Mouse (Mus musculus) MEL (cell line): ENCODE data around the gene 0610010K14Rik. TPM values are rescaled to one million over a fixed set of nuclear protein-coding genes. Genes with fewer than 3 reads are reported as not detected.

Experiments
- DNase-seq: peaks from one replicate; pipeline ENCODE4 v3.0.0; 2011; ENCODE audit warnings: low read depth, low spot score
- H3K27ac ChIP-seq: 2 replicates; pipeline ENCODE4 v1.5.1; 2012; ENCODE audit warnings: low read depth, mild to moderate bottlenecking, control low read depth, low read length, moderate library complexity; ENCODE audit not compliant: control insufficient read depth
- H3K27me3 ChIP-seq, 2 experiments: fragments of 150-350 bp in 1 of 2; sonication (generic) in 1 of 2; 2 replicates each; pipeline ENCODE4 v1.6.1; 2012; ENCODE audit warnings: low read length in 2 of 2, mild to moderate bottlenecking in 2 of 2, improper control_type of control experiment in 1 of 2, moderate library complexity in 1 of 2; ENCODE audit not compliant: insufficient read depth in 2 of 2, control insufficient read depth in 1 of 2
- H3K36me3 ChIP-seq, 2 experiments: 2 replicates each; pipeline ENCODE4 v1.6.1; 2012 to 2014; ENCODE audit warnings: low read length in 2 of 2, improper control_type of control experiment in 1 of 2, inconsistent platforms in 1 of 2, mild to moderate bottlenecking in 1 of 2; ENCODE audit not compliant: insufficient read depth in 2 of 2, control insufficient read depth in 1 of 2
- H3K4me1 ChIP-seq, 2 experiments: fragments of 150-350 bp in 1 of 2; sonication (generic) in 1 of 2; 2 replicates each; pipeline ENCODE4 v1.6.1; 2012; ENCODE audit warnings: low read length in 2 of 2, improper control_type of control experiment in 1 of 2, mild to moderate bottlenecking in 1 of 2; ENCODE audit not compliant: insufficient read depth in 2 of 2, control insufficient read depth in 1 of 2
- H3K4me3 ChIP-seq, 2 experiments: fragments of 150-350 bp in 1 of 2; sonication (generic) in 1 of 2; 2 replicates each; pipeline ENCODE4 v1.5.1; 2012; ENCODE audit warnings: low read depth in 2 of 2, low read length in 2 of 2, mild to moderate bottlenecking in 2 of 2, moderate library complexity in 2 of 2, control low read depth in 1 of 2, improper control_type of control experiment in 1 of 2; ENCODE audit not compliant: control insufficient read depth in 1 of 2, insufficient read depth in 1 of 2
- H3K79me2 ChIP-seq: 2 replicates; pipeline ENCODE4 v1.6.1; 2012; ENCODE audit warnings: mild to moderate bottlenecking, low read length, moderate library complexity; ENCODE audit not compliant: control insufficient read depth, poor library complexity, insufficient read depth
- H3K9ac ChIP-seq: 2 replicates; pipeline ENCODE4 v1.6.1; 2012; ENCODE audit warnings: low read depth, mild to moderate bottlenecking, control low read depth, low read length, moderate library complexity; ENCODE audit not compliant: control insufficient read depth, poor library complexity, severe bottlenecking
- H3K9me3 ChIP-seq: fragments of 150-350 bp; sonication (generic); replicated peaks from 2 replicates; pipeline ENCODE4 v1.6.1; 2012; ENCODE audit warnings: mild to moderate bottlenecking, low read length, improper control_type of control experiment, moderate library complexity; ENCODE audit not compliant: insufficient read depth
- BHLHE40 ChIP-seq: IDR thresholded peaks from 2 replicates; pipeline ENCODE4 v1.6.1; 2012; ENCODE audit warnings: low read depth, mild to moderate bottlenecking, inconsistent platforms, low read length, improper control_type of control experiment, borderline replicate concordance
- E2F4 ChIP-seq: IDR thresholded peaks from 2 replicates; pipeline ENCODE4 v1.6.1; 2011; ENCODE audit warnings: low read depth, low read length, improper control_type of control experiment, borderline replicate concordance
- ELF1 ChIP-seq: IDR thresholded peaks from 2 replicates; pipeline ENCODE4 v1.6.1; 2014; ENCODE audit warnings: low read depth, mild to moderate bottlenecking, inconsistent platforms, low read length, improper control_type of control experiment, moderate library complexity
- EP300 ChIP-seq, 2 experiments: IDR thresholded peaks; 2 replicates each; pipeline ENCODE4 v1.6.1; 2011; ENCODE audit warnings: improper control_type of control experiment in 2 of 2, low read length in 2 of 2, low read depth in 1 of 2, mild to moderate bottlenecking in 1 of 2
- KAT2A ChIP-seq: conservative IDR thresholded peaks from 2 replicates; pipeline ENCODE4 v1.6.1; 2012; ENCODE audit warnings: low read depth, low read length, improper control_type of control experiment, inconsistent platforms
- MAZ ChIP-seq: IDR thresholded peaks from 2 replicates; pipeline ENCODE4 v1.6.1; 2012; ENCODE audit warnings: low read depth, mild to moderate bottlenecking, inconsistent platforms, low read length, improper control_type of control experiment
- MEF2A ChIP-seq: IDR thresholded peaks from 2 replicates; pipeline ENCODE4 v1.6.1; 2014; ENCODE audit warnings: low read depth, mild to moderate bottlenecking, inconsistent platforms, low read length, improper control_type of control experiment; ENCODE audit not compliant: poor library complexity, insufficient replicate concordance, severe bottlenecking; ENCODE audit errors: extremely low read depth
- MYB ChIP-seq: IDR thresholded peaks from 2 replicates; pipeline ENCODE4 v1.6.1; 2011; ENCODE audit warnings: mild to moderate bottlenecking, low read depth, low read length, improper control_type of control experiment
- MYC ChIP-seq: IDR thresholded peaks from 2 replicates; pipeline ENCODE4 v1.6.1; 2011; ENCODE audit warnings: low read depth, mild to moderate bottlenecking, low read length, improper control_type of control experiment, moderate library complexity
- NRF1 ChIP-seq: IDR thresholded peaks from 2 replicates; pipeline ENCODE4 v1.6.1; 2014; ENCODE audit warnings: low read depth, mild to moderate bottlenecking, inconsistent platforms, low read length, improper control_type of control experiment, moderate library complexity; ENCODE audit not compliant: poor library complexity, insufficient read depth, severe bottlenecking
- POLR2A ChIP-seq, 2 experiments: IDR thresholded peaks; 2 replicates each; pipeline ENCODE4 v1.6.1; 2011 to 2012; ENCODE audit warnings: low read length in 2 of 2, mild to moderate bottlenecking in 2 of 2, control low read depth in 1 of 2, improper control_type of control experiment in 1 of 2, low read depth in 1 of 2, moderate library complexity in 1 of 2; ENCODE audit not compliant: control insufficient read depth in 1 of 2, insufficient read depth in 1 of 2, poor library complexity in 1 of 2
- POLR2AphosphoS2 ChIP-seq: IDR thresholded peaks from 2 replicates; pipeline ENCODE4 v1.6.1; 2011; ENCODE audit warnings: low read length, improper control_type of control experiment
- POLR2AphosphoS5 ChIP-seq: IDR thresholded peaks from 2 replicates; pipeline ENCODE4 v1.6.1; 2012; ENCODE audit warnings: low read depth, borderline replicate concordance, mild to moderate bottlenecking, inconsistent platforms, low read length, moderate library complexity, mixed read lengths
- RCOR1 ChIP-seq: IDR thresholded peaks from 2 replicates; pipeline ENCODE4 v1.6.1; 2012; ENCODE audit warnings: low read depth, mild to moderate bottlenecking, inconsistent platforms, low read length, improper control_type of control experiment
- SIN3A ChIP-seq: IDR thresholded peaks from 2 replicates; pipeline ENCODE4 v1.6.1; 2012; ENCODE audit warnings: low read length, improper control_type of control experiment, inconsistent platforms
- SMC3 ChIP-seq: IDR thresholded peaks from 2 replicates; pipeline ENCODE4 v1.6.1; 2011; ENCODE audit warnings: low read depth, low read length, improper control_type of control experiment
- TAL1 ChIP-seq: IDR thresholded peaks from 2 replicates; pipeline ENCODE4 v1.6.1; 2012; ENCODE audit warnings: mild to moderate bottlenecking, inconsistent platforms, low read length, moderate library complexity, mixed read lengths
- UBTF ChIP-seq: IDR thresholded peaks from 2 replicates; pipeline ENCODE4 v1.6.1; 2012; ENCODE audit warnings: low read depth, mild to moderate bottlenecking, inconsistent platforms, low read length, improper control_type of control experiment, moderate library complexity, borderline replicate concordance; ENCODE audit not compliant: insufficient read depth
- ZKSCAN1 ChIP-seq: IDR thresholded peaks from 2 replicates; pipeline ENCODE4 v1.6.1; 2012; ENCODE audit warnings: low read depth, mild to moderate bottlenecking, inconsistent platforms, low read length, improper control_type of control experiment, moderate library complexity
- ZMIZ1 ChIP-seq: IDR thresholded peaks from 2 replicates; pipeline ENCODE4 v1.6.1; 2012; ENCODE audit warnings: low read depth, mild to moderate bottlenecking, inconsistent platforms, low read length, improper control_type of control experiment, moderate library complexity
- polyA plus RNA-seq, 2 experiments: library from polyadenylated mRNA; stranded (reverse) in 1 of 2; unstranded in 1 of 2; fragments of >175 nt in 1 of 2; fragments of >200 nt in 1 of 2; gene quantifications; 2 replicates each; pipeline versions ENCODE4 v1.2.1 to v1.2.4; 2012; ENCODE audit warnings: low replicate concordance in 2 of 2, low read depth in 1 of 2; ENCODE audit not compliant: insufficient read length in 2 of 2, insufficient read depth in 1 of 2, missing spikeins in 1 of 2
- total RNA-seq: library from RNA; depleted of rRNA; stranded (reverse); fragments of 300-350 nt; gene quantifications from 2 replicates; pipeline ENCODE4 v1.2.3, GENCODE M21; 2012

Gene 0610010K14Rik
- total and polyA plus RNA-seq, 3 experiments: 60.4 to 189 TPM; not detected in 1

DNA sequence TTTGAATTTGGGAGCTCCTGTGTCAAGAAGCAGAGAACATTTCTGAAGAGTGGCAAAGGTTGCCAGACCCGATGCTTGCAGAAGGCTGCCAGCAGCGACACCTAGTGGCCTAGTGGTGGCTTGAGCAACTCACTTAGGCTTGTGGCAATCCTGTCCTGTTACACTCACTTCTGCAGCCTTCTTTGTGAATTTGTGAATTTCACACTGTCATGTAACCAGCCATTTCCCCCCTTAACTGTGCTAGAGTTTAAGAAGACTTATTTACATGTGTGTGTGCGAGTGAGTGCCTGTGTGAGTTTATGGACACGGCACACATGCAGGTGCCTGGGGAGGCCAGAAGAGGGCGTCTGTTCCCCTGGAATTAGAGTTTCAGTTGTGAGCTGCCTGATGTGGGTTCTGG lies 36.0 kb downstream of the 0610010K14Rik start (continued):
- no peak for TF ChIP-seq MYB
- TF ChIP-seq MAZ: 0 out of 2 replicates have a peak, but pooled peaks have one; percentile 61
- no peak for TF ChIP-seq POLR2AphosphoS2
- no peak for TF ChIP-seq MYC
- TF ChIP-seq UBTF: no peak
- TF ChIP-seq ZKSCAN1: no peak
- TF ChIP-seq NRF1: no peak
- TF ChIP-seq TAL1: no peak
- no peak for TF ChIP-seq POLR2AphosphoS5
- TF ChIP-seq MEF2A: no peak
- no peak for TF ChIP-seq E2F4
- 0 out of 2 replicates have a peak, but pooled peaks have one; percentile 26 for TF ChIP-seq RCOR1
- TF ChIP-seq, all 39 proteins: peak for 16

DNA sequence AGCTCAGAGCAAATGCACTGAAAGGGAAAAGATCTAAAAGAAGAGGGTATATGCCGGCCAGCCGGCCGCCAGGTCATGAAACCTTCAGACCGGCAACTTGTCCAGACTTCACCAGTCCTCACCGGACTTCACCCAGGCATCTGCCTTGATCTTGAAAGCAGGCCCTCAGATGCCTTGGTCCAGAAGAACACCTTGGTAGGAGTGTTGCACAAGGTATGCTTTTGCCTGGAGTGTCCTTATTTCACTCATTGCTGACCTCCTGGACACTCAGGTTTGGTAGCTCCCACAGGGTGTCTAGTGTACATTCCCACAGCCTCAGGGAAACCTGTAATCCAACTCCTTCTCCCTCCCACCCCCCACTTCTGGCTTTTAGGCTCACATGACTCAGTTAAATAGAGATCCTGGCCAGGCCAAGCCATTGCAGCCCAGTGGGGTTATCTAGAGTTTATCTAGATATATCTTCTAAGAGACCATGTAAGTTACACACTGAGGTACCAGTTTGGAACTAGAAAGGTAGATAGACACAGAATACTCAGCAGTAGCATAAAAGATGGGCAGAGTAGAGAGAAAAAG lies 37.6 kb downstream of the 0610010K14Rik start:
- Histone ChIP-seq H3K9ac (no peak overlapping the region), H3K4me1 (peaks cover 3 to 6% of the 10 kb centered on the region in 2 experiments; a peak in 3 of 4 replicates), H3K9me3 (no peaks in the 10 kb centered on the region), H3K36me3 (no peaks in the 10 kb centered on the region), H3K27ac (no peak overlapping the region)
- no peak for DNase-seq
- no peak for TF ChIP-seq POLR2A (IDR thresholded peaks at IDR 0.05; ENCODE audit: control insufficient read depth in 1 of 2, insufficient read depth in 1 of 2, low read depth in 1 of 2, low read length in 2 of 2, poor library complexity in 1 of 2)
- TF ChIP-seq BHLHE40: no peak
- TF ChIP-seq ELF1: no peak
- no peak for TF ChIP-seq MYC
- TF ChIP-seq ZMIZ1: no peak
- TF ChIP-seq SIN3A: no peak
- no peak for TF ChIP-seq POLR2AphosphoS5
- TF ChIP-seq EP300 (IDR thresholded peaks at IDR 0.05; ENCODE audit: low read depth in 1 of 2, low read length in 2 of 2): no peak
- no peak for TF ChIP-seq SMC3
- TF ChIP-seq KAT2A: no peak
- no peak for TF ChIP-seq POLR2AphosphoS2
- no peak for TF ChIP-seq TAL1
- TF ChIP-seq, all 39 proteins: peak for 0
- Histone ChIP-seq H3K27me3 (peaks cover 2 to 5% of the 10 kb centered on the region in 2 experiments; a peak in 3 of 4 replicates), H3K4me3 (no peak overlapping the region), H3K79me2 (no peaks in the 10 kb centered on the region)
